Mouse (Mus musculus) embryo, embryonic 11 days (tissue): ENCODE results near the gene Tes3-ps.

Experiments used
- DNase-seq: peaks from one replicate; pipeline ENCODE4 v3.0.0-alpha.2; 2015

Gene Tes3-ps

DNA sequence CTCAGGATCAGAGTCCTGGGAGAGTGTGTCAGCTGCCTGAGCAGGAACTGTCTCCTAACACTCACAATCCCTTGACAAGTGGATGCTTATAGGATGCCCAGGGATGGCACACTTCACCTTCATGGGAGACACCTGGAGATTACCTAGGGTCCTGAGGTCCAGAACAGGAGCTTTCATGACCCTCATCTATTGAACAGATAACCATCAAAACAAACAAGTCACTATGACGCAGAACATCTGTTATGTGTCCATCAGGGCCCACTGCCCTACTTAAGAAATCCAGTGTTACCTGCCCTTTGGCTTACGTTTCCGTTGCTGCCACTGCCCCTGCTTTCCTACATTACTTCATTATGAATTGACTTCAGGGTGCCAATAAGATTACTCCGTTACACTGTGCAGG is 12.7 kb downstream of the Tes3-ps start:
- DNase-seq = no peak

DNA sequence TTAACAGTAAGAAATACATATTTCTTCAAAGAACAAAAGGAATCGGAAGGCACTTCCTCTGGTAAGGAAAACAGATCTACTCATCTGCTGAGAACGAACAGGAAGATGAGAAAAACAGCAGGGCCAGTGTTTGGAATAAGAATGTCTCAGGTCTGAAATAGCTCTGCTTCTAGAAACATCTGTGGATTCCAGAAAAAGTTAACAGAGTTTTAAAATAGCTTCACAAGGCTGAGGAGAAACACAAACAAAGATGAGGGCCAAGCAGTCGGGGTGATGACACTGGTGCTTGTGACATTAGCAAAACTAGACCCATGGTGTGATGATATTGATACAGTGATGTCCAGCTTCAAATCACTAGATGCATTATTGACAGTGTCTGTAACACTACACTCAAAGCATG is 14.1 kb downstream of the Tes3-ps start:
- no peak for DNase-seq

DNA sequence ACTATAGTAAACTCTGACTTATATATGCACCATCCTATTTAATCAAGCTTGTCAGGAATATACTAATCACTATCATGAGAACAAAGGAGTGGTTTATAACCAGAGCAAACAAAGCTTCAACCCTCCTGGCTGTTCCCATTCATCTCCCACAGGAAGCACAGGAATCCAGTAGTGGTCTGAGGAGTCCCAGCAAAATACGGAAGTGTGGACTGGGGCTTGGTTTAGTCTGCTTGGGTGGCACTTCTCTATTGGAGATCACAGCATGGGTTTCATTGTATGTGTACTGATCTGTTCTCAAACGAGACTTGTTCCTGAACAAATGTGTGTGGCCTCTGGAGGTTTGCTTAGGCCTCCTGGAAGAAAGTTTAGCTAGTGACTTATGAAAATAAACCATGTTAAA is 25.6 kb downstream of the Tes3-ps start:
- no peak for DNase-seq

DNA sequence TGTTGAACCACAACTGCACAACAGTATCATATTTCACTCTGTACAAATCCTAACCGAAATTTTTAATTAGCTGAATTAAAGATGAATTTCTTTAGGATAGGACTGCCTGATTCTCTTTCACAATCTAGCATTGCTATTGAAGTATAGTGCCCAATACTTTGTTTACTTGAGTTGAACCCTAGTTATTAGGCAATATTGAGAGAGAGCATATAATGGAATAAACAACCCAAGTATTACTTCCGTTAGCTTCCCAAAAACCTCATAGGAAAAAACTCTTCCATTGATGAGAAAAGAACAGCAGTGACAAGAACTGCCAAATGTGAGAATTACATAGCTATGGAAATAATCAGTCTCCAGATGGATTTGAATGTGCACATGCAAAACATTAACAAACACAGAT is 33.1 kb downstream of the Tes3-ps start:
- no peak for DNase-seq

DNA sequence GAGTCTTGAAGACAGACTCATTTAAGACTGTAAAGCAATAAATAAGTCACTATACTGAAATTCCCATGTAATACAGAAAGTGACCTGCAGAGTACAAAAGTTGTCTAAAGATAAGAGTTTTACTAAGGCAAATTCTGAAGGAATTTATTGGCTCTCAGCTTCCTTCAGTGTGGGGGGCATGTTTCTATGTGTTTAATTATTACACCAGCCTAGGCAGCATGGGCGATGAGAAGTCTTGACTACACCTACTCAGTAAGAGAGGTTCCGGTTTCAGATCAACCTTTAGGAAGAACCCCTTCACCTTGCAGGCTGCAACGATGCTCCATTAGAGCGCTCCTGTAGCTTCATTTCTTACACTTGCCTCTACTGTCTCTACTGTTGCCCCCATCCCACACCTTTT is 37.5 kb downstream of the Tes3-ps start:
- DNase-seq = no peak

DNA sequence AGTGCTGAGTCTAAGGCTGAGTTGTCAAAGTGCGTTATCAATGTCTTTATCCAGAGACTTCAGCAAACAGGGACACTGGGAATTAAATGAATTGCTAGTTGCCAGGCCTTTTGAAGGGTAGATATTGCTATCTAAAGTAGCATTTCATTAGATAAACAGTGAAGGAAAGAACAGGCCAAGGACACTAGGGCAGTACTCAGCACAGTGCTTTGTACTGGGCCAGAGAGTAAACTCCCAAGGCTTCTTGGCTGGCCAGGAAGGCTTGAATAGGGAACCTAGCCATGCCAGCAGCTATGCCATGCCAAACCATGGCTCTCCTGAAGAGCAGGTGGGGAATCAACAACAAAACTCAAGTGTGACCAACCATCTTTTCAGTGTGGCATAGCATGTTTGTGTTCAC is 43.8 kb downstream of the Tes3-ps start:
- DNase-seq = no peak

DNA sequence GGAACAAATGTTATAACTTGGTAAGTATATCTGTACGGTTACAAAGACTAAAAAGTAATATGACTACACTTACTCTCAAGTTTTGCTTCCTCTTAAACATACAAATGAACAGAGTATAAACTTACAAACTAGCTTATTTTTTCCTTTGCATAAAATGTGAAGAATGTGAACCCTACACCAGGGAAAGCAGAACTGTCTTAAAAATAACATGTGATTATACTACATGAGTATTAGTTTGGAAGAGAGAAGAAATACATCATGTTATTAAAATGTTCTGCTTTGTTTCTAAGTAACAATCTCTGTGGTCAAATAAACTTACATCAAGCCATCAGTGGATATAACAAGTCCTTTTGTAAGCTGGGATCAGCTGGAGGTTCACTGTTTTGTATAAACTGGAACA is 45.6 kb downstream of the Tes3-ps start:
- DNase-seq = no peak

DNA sequence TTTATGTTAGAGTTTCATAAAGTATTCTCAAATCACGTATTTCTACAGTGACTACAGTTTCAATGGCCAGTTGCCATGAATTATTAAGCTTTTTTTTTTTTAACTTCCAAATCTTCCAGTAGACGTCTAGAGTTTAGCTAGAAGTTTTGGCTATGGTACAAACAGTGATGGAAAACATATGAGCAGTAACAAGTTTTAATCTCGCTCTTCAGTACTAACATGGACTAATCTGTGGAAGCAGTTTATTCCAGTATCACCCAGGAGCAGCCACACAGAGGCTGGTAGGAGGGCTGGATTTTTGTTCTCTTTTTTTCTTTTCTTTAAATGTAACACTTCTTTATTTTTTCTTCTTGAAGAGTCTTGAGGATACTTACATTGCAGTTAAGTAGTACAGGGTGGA is 51.2 kb downstream of the Tes3-ps start, which contains the start of gene Aspn:
Aspn (plus strand) TSS at position 165 of the 400 bp plus-strand sequence.
- DNase-seq = no peak

DNA sequence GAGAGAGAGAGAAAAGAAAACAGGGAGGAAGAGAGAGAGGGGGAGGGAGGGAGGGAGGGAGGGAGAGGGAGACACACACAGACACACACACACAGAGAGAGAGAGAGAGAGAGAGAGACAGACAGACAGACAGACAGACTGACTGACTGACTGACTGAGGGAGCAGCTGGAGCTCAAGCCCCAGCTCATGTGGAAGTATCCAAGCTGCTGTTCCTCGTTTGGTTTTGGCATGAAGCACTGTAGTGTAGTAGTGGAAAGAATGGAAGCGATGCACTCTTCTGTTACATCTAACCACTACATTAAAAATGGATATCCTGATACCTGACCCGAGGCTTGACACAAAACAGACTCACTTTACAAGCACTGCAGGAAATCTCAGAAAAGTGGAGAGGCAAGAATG is 52.5 kb downstream of the Tes3-ps start:
- DNase-seq = peak; percentile 21
